Mouse (Mus musculus) heart, adult 2 months (tissue): ENCODE data around the gene Pabpc4.

Experiments
- CTCF ChIP-seq: fragments of 200-600 bp; IDR thresholded peaks from 2 replicates; pipeline ENCODE4 v1.8.1; 2022; ENCODE audit warnings: antibody characterized with exemption, mild to moderate bottlenecking, moderate library complexity
- EP300 ChIP-seq: fragments of 200-500 bp; IDR thresholded peaks from 2 replicates; pipeline ENCODE4 v1.6.1; 2011; ENCODE audit warnings: low read depth, low read length, control low read depth; ENCODE audit not compliant: insufficient read depth
- POLR2A ChIP-seq: fragments of 200-500 bp; IDR thresholded peaks from 2 replicates; pipeline ENCODE4 v1.6.1; 2011; ENCODE audit warnings: mild to moderate bottlenecking, low read depth, low read length, control low read depth; ENCODE audit not compliant: insufficient read depth

DNA sequence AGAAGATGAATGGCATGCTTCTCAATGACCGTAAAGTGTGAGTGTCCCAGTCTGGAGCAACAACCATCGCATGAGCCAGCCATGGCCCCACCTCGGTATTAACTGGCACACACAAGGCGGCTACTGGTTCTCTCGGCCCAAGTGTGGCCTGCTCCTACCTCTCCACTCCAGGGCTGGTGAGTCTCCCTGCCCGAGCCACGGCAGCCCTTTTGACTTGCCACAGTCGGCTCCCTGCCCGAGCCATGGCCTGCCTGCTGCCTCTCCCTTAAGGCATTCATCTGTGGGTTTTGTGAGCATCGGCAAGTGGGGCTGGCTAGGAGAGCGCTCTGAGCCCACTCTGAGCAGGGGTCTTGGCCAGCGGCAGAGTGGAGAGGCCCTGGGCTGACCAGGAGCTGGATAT is 26.9 kb downstream of the Pabpc4 start:
- no peak for TF ChIP-seq POLR2A
- TF ChIP-seq CTCF = no peak
- no peak for TF ChIP-seq EP300
